Mouse (Mus musculus) limb, embryonic 10.5 days (tissue): Measurements from ENCODE around the gene Uvssa. TPM values are rescaled to one million over a fixed set of nuclear protein-coding genes. Genes with fewer than 3 reads are reported as not detected.
A peak's percentile ranks its signal among the peaks of the same experiment; 100 is the strongest.
"Not testable (repeated sequence)": the region's sequence is repeated elsewhere in the genome, so short reads cannot be mapped to it uniquely, and the experiment has no call there.

Experiments used
- DNase-seq: peaks from one replicate; pipeline ENCODE4 v3.0.0-alpha.2; 2017; ENCODE audit warnings: low spot score
- H3K27ac ChIP-seq: fragments of 300-500 bp; sonication (generic); 2 replicates; pipeline ENCODE4 v1.5.1; 2016; ENCODE audit warnings: mild to moderate bottlenecking
- H3K27me3 ChIP-seq: fragments of 300-500 bp; sonication (generic); 2 replicates; pipeline ENCODE4 v1.6.1; 2016; ENCODE audit warnings: low read depth, mild to moderate bottlenecking; ENCODE audit not compliant: poor library complexity, severe bottlenecking
- H3K36me3 ChIP-seq: fragments of 300-500 bp; sonication (generic); 2 replicates; pipeline ENCODE4 v1.6.1; 2016; ENCODE audit warnings: mild to moderate bottlenecking, moderate library complexity
- H3K4me1 ChIP-seq: fragments of 300-500 bp; sonication (generic); 2 replicates; pipeline ENCODE4 v1.6.1; 2016
- H3K4me3 ChIP-seq: fragments of 300-500 bp; sonication (generic); 2 replicates; pipeline ENCODE4 v1.5.1; 2016; ENCODE audit warnings: mild to moderate bottlenecking, moderate library complexity
- H3K9me3 ChIP-seq: fragments of 300-500 bp; sonication (generic); replicated peaks from 2 replicates; pipeline ENCODE4 v1.6.1; 2016; ENCODE audit warnings: mild to moderate bottlenecking
- WGBS: fragments of 180-500 bp; shearing (Covaris S2); methylation state at CpG from one replicate; pipeline ENCODE4 v1.1.7; 2016; 5-methylcytosine and 5-hydroxymethylcytosine counted together
- polyA plus RNA-seq: library from polyadenylated mRNA; unstranded; fragments of >200 nt; fragmentation: Nextera tagmentation; extraction: Ambion mirVana; gene quantifications from 2 replicates; pipeline ENCODE4 v1.2.1, GENCODE M21; 2016

Uvssa gene
- 6.0 and 8.6 TPM in 2 replicates for polyA plus RNA-seq

DNA sequence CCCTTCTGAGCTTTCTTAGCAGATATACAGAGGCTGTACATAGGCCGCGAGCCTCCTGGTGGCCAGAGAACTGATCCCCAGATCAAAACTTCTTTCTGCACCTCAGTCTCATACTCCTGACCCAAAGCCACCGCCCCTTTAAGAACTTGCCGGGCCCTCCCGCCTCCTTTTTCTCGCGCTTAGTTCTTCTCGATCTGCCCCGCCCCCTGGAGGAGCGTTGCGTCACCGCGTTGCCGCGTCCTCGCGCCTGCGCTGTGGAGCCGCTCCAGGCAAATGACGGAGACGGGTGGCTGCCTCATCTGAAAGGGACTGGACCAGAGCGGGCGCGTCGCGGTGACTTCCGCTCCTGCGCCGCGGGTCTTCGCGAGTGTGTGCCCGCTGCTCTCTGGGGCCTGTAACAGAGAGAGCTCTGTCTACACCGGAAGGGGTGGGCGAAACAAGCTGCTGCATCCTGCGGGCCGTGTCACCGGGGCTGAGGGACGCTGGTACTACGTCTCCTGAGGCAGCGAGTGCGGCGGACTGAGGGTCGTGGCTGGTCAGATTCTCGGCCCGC, at the start of gene Uvssa:
Gene Uvssa, plus strand, starts transcription at position 248 of the 553 bp plus-strand sequence.
- no peaks in the 10 kb centered on the region for H3K27me3 ChIP-seq
- under 1% methylated on average over 46 of the region's 46 CpGs for WGBS
- peaks cover 31% of the 10 kb centered on the region for H3K36me3 ChIP-seq
- H3K9me3 ChIP-seq: no peaks in the 10 kb centered on the region
- DNase-seq: peak; percentile 100
- H3K27ac ChIP-seq: peak within 1 kb of the TSS; percentile 89
- peak within 1 kb of the TSS; percentile 77 for H3K4me3 ChIP-seq
- peaks cover 20% of the 10 kb centered on the region for H3K4me1 ChIP-seq

DNA sequence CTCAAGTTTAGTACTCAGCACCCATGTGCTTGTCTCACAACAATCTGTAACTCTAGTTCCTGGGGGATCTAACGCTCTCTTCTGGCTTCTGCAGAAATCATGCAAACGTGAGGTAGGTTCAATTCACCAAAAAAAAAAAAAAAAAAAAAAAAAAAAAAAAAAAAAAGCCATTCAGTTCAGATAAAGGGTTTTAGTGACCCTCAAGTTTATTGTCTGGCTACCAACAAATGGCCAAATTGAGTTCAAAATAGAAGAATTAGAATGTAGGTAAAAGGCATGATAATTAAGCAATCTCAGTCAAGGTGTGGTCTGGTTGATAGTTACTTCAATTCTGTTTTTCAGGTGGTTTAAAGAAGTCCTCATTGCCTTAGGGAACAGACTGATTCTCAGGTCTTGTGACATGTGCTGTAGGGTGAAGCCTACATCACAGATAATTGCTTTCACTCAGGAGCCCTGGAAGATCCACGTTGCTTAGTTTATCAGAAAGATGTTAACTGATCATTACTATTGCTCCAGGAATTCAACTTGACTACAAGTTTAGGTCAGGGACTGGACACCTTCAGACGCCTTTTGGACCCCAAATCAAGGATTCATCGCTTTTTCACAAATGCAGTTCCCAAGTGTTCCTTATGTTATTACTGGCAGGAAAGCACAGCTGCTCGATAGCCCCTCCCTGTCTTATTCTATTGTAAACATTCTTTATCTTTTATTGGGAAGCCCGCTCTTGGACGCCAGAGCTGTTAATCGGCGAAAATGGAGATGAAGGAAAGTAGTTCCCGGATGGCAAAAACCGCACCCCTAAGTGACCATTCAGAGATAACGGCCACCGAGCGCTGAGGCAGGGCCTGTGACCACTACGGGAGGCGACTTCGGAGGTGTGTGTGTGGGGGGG, 43.7 kb upstream of the Uvssa start:
- Histone ChIP-seq H3K9me3 (no peaks in the 10 kb centered on the region), H3K4me1 (peaks cover 20% of the 10 kb centered on the region), H3K4me3 (peak overlapping the region; percentile 100), H3K27me3 (no peaks in the 10 kb centered on the region), H3K27ac (peak overlapping the region; percentile 94), H3K36me3 (peaks cover 22% of the 10 kb centered on the region)
- no peak for DNase-seq
- 27% methylated on average over 18 of the region's 18 CpGs for WGBS

DNA sequence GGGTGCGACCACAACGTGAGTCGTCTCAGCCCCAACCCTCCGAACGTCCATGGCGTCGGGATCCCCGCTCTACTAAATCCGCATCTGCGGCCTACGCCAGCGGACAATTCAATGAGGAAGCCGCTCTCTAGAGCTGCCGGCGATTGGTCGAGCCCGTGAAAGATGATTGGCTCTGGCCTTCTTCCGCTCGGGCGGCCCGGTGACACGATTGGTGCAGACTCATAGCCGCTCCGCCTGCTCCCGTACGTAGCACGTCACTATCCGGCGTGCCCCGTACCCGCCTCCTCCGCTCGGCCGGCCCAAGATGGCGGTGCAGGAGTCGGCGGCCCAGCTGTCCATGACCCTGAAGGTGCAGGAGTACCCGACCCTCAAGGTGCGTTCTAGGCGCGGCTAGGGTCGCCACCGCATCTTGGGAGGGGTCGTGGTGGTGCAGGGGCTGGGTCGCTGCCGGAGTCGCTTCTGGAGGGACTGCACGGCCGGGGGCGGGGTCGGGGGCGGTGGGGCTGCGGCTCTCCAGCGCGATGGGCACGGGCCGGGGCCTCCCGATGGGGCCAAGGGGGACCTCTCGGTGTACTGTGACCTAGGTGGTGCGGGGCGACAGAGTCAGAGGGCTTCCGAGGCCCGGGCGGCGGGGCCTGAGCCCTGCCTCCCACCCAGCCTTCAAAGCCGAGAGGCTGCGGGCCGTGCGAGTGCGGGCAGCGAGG, 42.9 kb upstream of the Uvssa start, which contains the start of gene Maea:
Gene Maea, plus strand, starts transcription at position 237 of the 704 bp plus-strand sequence.
- under 1% methylated on average over 71 of the region's 71 CpGs for WGBS

DNA sequence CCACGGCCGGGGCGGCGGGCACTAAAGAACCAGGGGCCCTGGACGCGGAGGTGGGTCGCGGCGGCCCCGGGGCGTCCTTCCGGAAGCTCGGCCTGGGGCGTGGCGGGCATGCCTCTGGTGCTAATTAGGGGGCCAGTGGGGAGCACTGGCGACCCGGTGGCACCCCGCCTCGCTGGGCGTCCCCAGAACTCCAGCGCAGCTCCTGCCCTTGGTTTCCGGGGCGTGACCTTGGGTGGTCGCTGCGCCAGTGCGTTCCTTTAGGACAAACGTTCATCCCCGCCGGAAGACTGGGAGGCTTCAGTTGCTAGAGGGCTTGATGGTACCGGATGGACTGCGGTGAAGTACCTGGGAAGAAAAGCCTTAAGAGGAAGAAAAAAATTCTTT, 42.4 kb upstream of the Uvssa start:
- DNase-seq: peak; percentile 63
- under 1% methylated on average over 31 of the region's 31 CpGs for WGBS
- H3K27ac ChIP-seq: peak overlapping the region; percentile 94

More for the DNA sequence above, 42.9 kb upstream of the Uvssa start, which contains the start of gene Maea:
- H3K27me3 ChIP-seq: no peaks in the 10 kb centered on the region
- DNase-seq: peak; percentile 94
- H3K4me1 ChIP-seq: peaks cover 20% of the 10 kb centered on the region
- H3K36me3 ChIP-seq: peaks cover 29% of the 10 kb centered on the region
- H3K4me3 ChIP-seq: peak within 1 kb of the TSS; percentile 100
- peak within 1 kb of the TSS; percentile 94 for H3K27ac ChIP-seq
- no peaks in the 10 kb centered on the region for H3K9me3 ChIP-seq

DNA sequence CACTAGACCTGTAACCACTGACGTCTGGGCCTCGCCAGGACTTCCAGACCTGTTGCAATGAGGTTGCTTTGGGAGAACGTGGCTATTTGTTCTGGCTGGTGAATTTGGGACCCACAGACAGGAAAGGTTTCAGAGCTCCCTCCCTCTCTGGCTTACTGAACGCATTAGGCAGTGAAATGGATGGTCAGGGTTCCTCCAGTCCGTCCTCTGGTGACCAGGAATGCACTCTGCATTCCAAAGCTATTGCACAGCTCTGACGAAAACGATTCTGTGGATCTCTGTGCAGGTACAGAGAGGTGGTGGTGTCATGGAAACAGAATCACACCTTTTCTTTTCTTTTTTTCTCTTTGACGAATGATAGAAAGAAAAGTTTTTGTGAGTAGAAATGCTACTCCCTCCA, 41.1 kb upstream of the Uvssa start:
- peaks cover 42% of the 10 kb centered on the region for H3K36me3 ChIP-seq
- 0 out of 2 replicates have a peak overlapping the region, but pooled peaks have one; percentile 13 for H3K4me3 ChIP-seq
- WGBS: 84% methylated on average over 8 of the region's 8 CpGs
- DNase-seq: no peak
- no peaks in the 10 kb centered on the region for H3K27me3 ChIP-seq
- H3K9me3 ChIP-seq: no peaks in the 10 kb centered on the region
- H3K27ac ChIP-seq: no peak overlapping the region
- H3K4me1 ChIP-seq: peaks cover 20% of the 10 kb centered on the region

More for the DNA sequence above, 42.4 kb upstream of the Uvssa start:
- Histone ChIP-seq H3K9me3 (no peaks in the 10 kb centered on the region), H3K4me3 (peak overlapping the region; percentile 100), H3K4me1 (peaks cover 20% of the 10 kb centered on the region), H3K36me3 (peaks cover 32% of the 10 kb centered on the region), H3K27me3 (no peaks in the 10 kb centered on the region)

DNA sequence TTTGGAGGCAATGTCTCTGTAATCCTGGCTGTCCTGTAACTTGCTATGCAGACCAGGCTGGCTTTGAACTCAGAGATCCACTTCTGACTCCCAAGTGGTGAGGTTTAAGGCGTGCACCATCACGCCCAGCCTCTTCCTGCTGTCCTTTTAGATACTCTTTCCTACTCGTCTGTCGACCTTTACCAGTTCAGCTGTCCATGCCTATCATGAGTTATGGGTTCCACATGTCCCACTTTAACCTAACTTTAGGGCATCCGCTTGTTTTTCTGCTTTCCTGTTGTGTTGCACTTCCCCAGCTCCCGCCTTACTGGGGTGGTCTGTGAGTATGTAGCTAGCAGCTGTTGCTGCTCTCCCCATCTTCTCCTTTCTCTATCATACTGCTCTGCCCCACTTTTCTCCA, 37.2 kb upstream of the Uvssa start:
- WGBS: 76% methylated on average over 6 of the region's 6 CpGs
- H3K36me3 ChIP-seq: peaks cover 61% of the 10 kb centered on the region
- no peaks in the 10 kb centered on the region for H3K9me3 ChIP-seq
- peaks cover 11% of the 10 kb centered on the region for H3K4me1 ChIP-seq
- DNase-seq: no peak
- H3K4me3 ChIP-seq: no peak overlapping the region
- H3K27me3 ChIP-seq: no peaks in the 10 kb centered on the region
- no peak overlapping the region for H3K27ac ChIP-seq

DNA sequence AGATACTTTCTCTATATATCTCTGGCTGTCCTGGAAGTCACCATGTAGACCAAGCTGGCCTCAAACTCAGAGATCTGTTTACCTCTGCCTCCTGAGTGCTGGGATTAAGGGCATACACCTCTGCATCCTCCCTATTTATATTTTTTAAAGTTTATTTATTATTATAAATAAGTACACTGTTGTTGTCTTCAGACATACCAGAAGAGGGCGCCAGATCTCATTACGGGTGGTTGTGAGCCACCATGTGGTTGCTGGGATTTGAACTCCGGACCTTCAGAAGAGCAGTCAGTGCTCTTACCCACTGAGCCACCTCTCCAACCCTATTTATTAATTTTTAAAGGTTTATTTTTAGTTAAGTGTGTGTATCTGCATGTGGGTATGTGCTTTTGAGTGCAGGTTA, 36.1 kb upstream of the Uvssa start:
- not testable (repeated sequence) for H3K9me3 ChIP-seq, H3K4me3 ChIP-seq, H3K27ac ChIP-seq, DNase-seq, H3K27me3 ChIP-seq, H3K4me1 ChIP-seq
- WGBS: 75% methylated on average over 3 of the region's 3 CpGs
- H3K36me3 ChIP-seq: peaks cover 65% of the 10 kb centered on the region

DNA sequence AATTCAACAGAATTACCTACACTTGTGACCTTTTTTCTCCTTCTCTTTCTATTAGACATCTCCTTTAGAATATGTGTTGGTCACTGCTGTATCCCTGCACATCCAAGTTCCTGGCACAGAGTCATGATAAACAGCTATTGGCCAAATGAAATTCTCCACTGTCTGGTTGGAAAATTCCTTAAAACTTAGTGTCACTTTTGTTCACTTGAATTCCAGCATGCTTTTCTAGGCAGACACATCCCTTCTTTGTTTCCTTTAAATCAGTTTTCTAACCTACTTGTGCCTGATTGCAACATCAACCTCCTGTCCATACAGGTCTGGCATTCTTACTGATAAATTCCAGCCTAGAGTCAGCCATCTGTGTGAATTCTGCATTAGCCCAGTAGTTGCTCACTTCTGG, 35.5 kb upstream of the Uvssa start:
- H3K4me1 ChIP-seq: 0 out of 2 replicates have a peak, but pooled peaks cover 4% of the 10 kb centered on the region
- no peaks in the 10 kb centered on the region for H3K9me3 ChIP-seq
- H3K4me3 ChIP-seq: no peak overlapping the region
- H3K27me3 ChIP-seq: no peaks in the 10 kb centered on the region
- peaks cover 61% of the 10 kb centered on the region for H3K36me3 ChIP-seq
- H3K27ac ChIP-seq: no peak overlapping the region
- no peak for DNase-seq

DNA sequence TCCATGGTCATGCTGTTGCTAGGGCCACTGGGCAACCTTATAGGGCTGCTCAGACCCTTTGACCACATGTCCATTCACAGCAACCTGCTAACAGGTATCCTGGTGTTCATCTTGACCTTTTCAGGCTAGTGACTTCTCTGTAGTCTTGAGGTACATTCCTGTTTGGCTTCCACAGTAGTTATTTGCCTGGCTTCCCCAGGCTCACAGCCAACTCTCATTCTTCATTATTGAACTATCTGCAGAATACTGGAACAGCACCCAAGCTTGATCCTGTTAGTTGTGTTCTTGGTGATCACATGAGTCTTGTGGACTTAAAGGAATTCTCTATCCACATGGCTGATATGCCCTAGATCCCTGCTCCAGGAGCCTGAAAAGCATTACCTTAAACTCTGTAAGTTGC, 34.8 kb upstream of the Uvssa start:
- Histone ChIP-seq H3K4me1 (0 out of 2 replicates have a peak, but pooled peaks cover 4% of the 10 kb centered on the region), H3K27me3 (no peaks in the 10 kb centered on the region)

DNA sequence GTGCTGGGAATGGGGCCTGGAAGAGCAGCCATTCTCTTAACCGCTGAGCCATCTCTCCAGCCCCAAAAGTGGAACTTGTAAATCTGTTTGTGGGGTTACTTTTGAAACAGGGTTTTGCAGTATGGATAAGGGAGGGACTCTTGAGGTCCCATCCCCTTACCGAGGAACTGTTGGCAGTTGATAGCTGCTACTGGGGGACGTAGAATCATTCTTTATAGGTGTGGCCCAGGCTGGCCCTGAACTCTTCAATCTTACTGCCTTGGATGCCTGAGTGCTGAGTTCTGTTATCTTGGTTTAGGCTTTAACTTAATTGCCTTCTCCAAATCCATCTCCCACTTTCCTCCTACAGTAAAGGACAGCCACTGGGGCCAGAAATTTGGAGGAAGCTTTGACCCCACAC, 34.3 kb upstream of the Uvssa start:
- DNase-seq: no peak
- H3K36me3 ChIP-seq: peaks cover 49% of the 10 kb centered on the region
- H3K9me3 ChIP-seq: no peaks in the 10 kb centered on the region
- H3K27ac ChIP-seq: no peak overlapping the region
- no peaks in the 10 kb centered on the region for H3K27me3 ChIP-seq
- 93% methylated on average over 3 of the region's 3 CpGs for WGBS
- H3K4me1 ChIP-seq: 0 out of 2 replicates have a peak, but pooled peaks cover 4% of the 10 kb centered on the region
- H3K4me3 ChIP-seq: no peak overlapping the region

More for the DNA sequence above, 34.8 kb upstream of the Uvssa start:
- Histone ChIP-seq H3K27ac (no peak overlapping the region), H3K36me3 (peaks cover 54% of the 10 kb centered on the region), H3K4me3 (no peak overlapping the region), H3K9me3 (no peaks in the 10 kb centered on the region)
- no peak for DNase-seq

DNA sequence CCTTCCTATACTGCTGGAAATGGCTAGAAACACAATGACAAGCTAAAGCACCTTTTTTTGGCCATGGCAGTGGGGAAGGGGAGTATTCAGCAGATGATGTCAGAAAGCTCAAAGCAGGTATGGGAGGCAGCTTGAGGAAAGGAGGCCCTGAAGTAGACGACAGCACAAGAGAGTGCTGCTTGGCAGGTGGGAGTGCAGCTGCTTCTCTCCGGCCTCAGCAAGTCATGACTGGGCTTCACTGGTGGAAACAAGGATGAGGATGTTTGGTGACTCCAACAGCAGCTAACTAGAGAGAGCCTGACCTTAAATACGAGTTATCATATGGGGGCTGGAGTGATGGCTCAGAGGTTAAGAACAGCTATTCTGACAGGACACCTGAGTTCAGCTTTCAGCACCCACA, 30.7 kb upstream of the Uvssa start:
- Histone ChIP-seq H3K4me1 (peaks cover 22% of the 10 kb centered on the region), H3K4me3 (no peak overlapping the region), H3K27me3 (no peaks in the 10 kb centered on the region), H3K36me3 (peaks cover 23% of the 10 kb centered on the region), H3K27ac (no peak overlapping the region), H3K9me3 (no peaks in the 10 kb centered on the region)
- no peak for DNase-seq
- 81% methylated on average over 3 of the region's 3 CpGs for WGBS

DNA sequence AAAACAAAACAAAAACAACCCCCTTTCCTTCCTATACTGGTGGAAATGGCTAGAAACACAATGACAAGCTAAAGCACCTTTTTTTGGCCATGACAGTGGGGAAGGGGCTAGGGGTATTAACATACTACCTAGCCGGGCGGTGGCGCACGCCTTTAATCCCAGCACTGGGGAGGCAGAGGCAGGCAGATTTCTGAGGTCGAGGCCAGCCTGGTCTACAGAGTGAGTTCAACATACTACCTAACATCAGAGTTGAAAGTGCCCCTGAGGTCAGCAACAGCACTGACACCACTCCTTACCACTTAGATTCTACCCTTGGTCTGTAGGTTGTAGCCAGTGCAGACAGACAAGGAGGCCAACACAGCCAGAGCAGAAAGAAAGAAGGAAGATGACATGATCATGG, 29.1 kb upstream of the Uvssa start:
- no peak for DNase-seq
- Histone ChIP-seq H3K4me1 (peaks cover 37% of the 10 kb centered on the region), H3K36me3 (peaks cover 21% of the 10 kb centered on the region), H3K27ac (no peak overlapping the region), H3K9me3 (no peaks in the 10 kb centered on the region), H3K4me3 (no peak overlapping the region), H3K27me3 (no peaks in the 10 kb centered on the region)
- WGBS: 98% methylated on average over 5 of the region's 5 CpGs

DNA sequence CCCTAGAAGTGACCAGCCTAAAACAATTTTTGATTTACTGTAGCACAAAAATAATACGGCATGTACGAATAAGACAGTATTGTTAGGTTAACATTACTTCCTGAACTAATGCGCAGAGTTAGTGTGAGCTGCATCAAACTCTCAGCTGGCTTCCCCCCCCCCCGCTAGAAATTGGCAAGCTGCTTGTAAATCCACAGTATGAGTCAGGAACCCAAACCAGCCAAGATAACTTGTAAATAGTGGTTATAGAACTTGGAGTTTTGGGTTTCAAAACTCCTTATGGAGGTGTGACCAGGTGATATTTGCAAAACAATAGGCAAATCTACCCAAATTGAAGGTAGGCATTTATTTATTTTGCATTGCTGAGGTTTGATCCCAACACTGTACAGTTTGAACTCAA, 28.6 kb upstream of the Uvssa start:
- no peaks in the 10 kb centered on the region for H3K27me3 ChIP-seq
- H3K9me3 ChIP-seq: no peaks in the 10 kb centered on the region
- H3K4me1 ChIP-seq: peaks cover 37% of the 10 kb centered on the region
- no peak for DNase-seq
- H3K4me3 ChIP-seq: no peak overlapping the region
- 83% methylated on average over 4 of the region's 4 CpGs for WGBS
- H3K36me3 ChIP-seq: peaks cover 16% of the 10 kb centered on the region
- H3K27ac ChIP-seq: no peak overlapping the region
